Mouse (Mus musculus) kidney, embryonic 14.5 days (tissue): ENCODE results near the gene Syt2. TPM values are rescaled to one million over a fixed set of nuclear protein-coding genes. Genes with fewer than 3 reads are reported as not detected.

Experiments
- ATAC-seq: fragments of 200-750 bp; cut with Nextera tagmentation; 2 replicates; pipeline ENCODE4 v1.8.0; 2017; ENCODE audit warnings: moderate number of reproducible peaks, mild to moderate bottlenecking, moderate TSS enrichment, moderate library complexity; ENCODE audit not compliant: low FRiP score, low TSS enrichment
- H3K27ac ChIP-seq: fragments of 300-500 bp; sonication (generic); 2 replicates; pipeline ENCODE4 v1.5.1; 2014; ENCODE audit warnings: low read depth, mild to moderate bottlenecking, low read length, moderate library complexity, mixed read lengths
- H3K27me3 ChIP-seq: fragments of 300-500 bp; sonication (generic); 2 replicates; pipeline ENCODE4 v1.6.1; 2014; ENCODE audit warnings: mild to moderate bottlenecking, low read length; ENCODE audit not compliant: control insufficient read depth, insufficient read depth
- H3K36me3 ChIP-seq: fragments of 300-500 bp; sonication (generic); 2 replicates; pipeline ENCODE4 v1.6.1; 2014; ENCODE audit warnings: low read length, mixed read lengths; ENCODE audit not compliant: control insufficient read depth, insufficient read depth
- H3K4me1 ChIP-seq: fragments of 300-500 bp; sonication (generic); 2 replicates; pipeline ENCODE4 v1.6.1; 2014; ENCODE audit warnings: low read length, mixed read lengths; ENCODE audit not compliant: control insufficient read depth, insufficient read depth
- H3K4me2 ChIP-seq: fragments of 300-500 bp; sonication (generic); replicated peaks from 2 replicates; pipeline ENCODE4 v1.6.1; 2014; ENCODE audit warnings: low read depth, mild to moderate bottlenecking, low read length
- H3K4me3 ChIP-seq: fragments of 300-500 bp; sonication (generic); 2 replicates; pipeline ENCODE4 v1.5.1; 2014; ENCODE audit warnings: mild to moderate bottlenecking, low read length
- H3K9ac ChIP-seq: fragments of 300-500 bp; sonication (generic); 2 replicates; pipeline ENCODE4 v1.6.1; 2014; ENCODE audit warnings: low read depth, mild to moderate bottlenecking, low read length, moderate library complexity
- H3K9me3 ChIP-seq: fragments of 300-500 bp; sonication (generic); 2 replicates; pipeline ENCODE4 v1.6.1; 2016; ENCODE audit warnings: low read length; ENCODE audit not compliant: control insufficient read depth
- WGBS: fragments of 180-500 bp; shearing (Covaris S2); extraction: QIAGEN DNeasy Blood & Tissue Kit; methylation state at CpG from one replicate; pipeline ENCODE4 v1.1.7; 2014; 5-methylcytosine and 5-hydroxymethylcytosine counted together
- polyA plus RNA-seq: library from polyadenylated mRNA; unstranded; fragments of >200 nt; fragmentation: Nextera tagmentation; extraction: Ambion mirVana; gene quantifications from 2 replicates; pipeline ENCODE4 v1.2.1, GENCODE M21; 2014

Syt2 gene
- polyA plus RNA-seq, 1 experiment from 2014 or later = 1.2 TPM

GRCm38 (mm10) chr1:134726480-134726879 lies 80.0 kb downstream of the Syt2 start:
- Histone ChIP-seq H3K27ac (no peak overlapping the region), H3K27me3 (no peaks in the 10 kb centered on the region), H3K4me1 (peaks cover 12% of the 10 kb centered on the region), H3K9me3 (no peaks in the 10 kb centered on the region), H3K4me3 (no peak overlapping the region), H3K4me2 (no peak overlapping the region), H3K9ac (no peak overlapping the region), H3K36me3 (no peaks in the 10 kb centered on the region)
- ATAC-seq = no peak
- 90% methylated on average over 7 of the region's 7 CpGs for WGBS

GRCm38 (mm10) chr1:134727256-134727655 lies 80.8 kb downstream of the Syt2 start:
- H3K9ac ChIP-seq = no peak overlapping the region
- no peak overlapping the region for H3K4me3 ChIP-seq
- peak; percentile 19; the same call in 1 of the 2 replicates for ATAC-seq
- H3K4me2 ChIP-seq = no peak overlapping the region
- no peaks in the 10 kb centered on the region for H3K27me3 ChIP-seq
- no peak overlapping the region for H3K27ac ChIP-seq
- no peaks in the 10 kb centered on the region for H3K36me3 ChIP-seq
- H3K4me1 ChIP-seq = peaks cover 12% of the 10 kb centered on the region
- no peaks in the 10 kb centered on the region for H3K9me3 ChIP-seq
- 52% methylated on average over 8 of the region's 8 CpGs for WGBS

GRCm38 (mm10) chr1:134733659-134734058 lies 87.2 kb downstream of the Syt2 start:
- H3K4me3 ChIP-seq = no peak overlapping the region
- no peak overlapping the region for H3K27ac ChIP-seq
- no peak overlapping the region for H3K9ac ChIP-seq
- H3K27me3 ChIP-seq = no peaks in the 10 kb centered on the region
- peaks cover 7% of the 10 kb centered on the region; the same call in 1 of the 2 replicates for H3K4me1 ChIP-seq
- H3K9me3 ChIP-seq = no peaks in the 10 kb centered on the region
- no peaks in the 10 kb centered on the region for H3K36me3 ChIP-seq
- WGBS = 87% methylated on average over 5 of the region's 5 CpGs
- no peak for ATAC-seq
- no peak overlapping the region for H3K4me2 ChIP-seq

GRCm38 (mm10) chr1:134737463-134737862 lies 91.0 kb downstream of the Syt2 start:
- no peak overlapping the region for H3K4me3 ChIP-seq
- H3K27ac ChIP-seq = no peak overlapping the region
- 41% methylated on average over 9 of the region's 9 CpGs for WGBS
- no peak overlapping the region for H3K4me2 ChIP-seq
- H3K27me3 ChIP-seq = no peaks in the 10 kb centered on the region
- no peaks in the 10 kb centered on the region for H3K9me3 ChIP-seq
- 0 out of 2 replicates have a peak, but pooled peaks have one; percentile 28 for ATAC-seq
- 0 out of 2 replicates have a peak overlapping the region, but pooled peaks have one; percentile 18 for H3K9ac ChIP-seq
- H3K4me1 ChIP-seq = no peaks in the 10 kb centered on the region
- H3K36me3 ChIP-seq = no peaks in the 10 kb centered on the region

GRCm38 (mm10) chr1:134741433-134741832 lies 95.0 kb downstream of the Syt2 start:
- H3K9ac ChIP-seq = no peak overlapping the region
- WGBS = 78% methylated on average over 6 of the region's 6 CpGs
- H3K27ac ChIP-seq = no peak overlapping the region
- H3K27me3 ChIP-seq = no peaks in the 10 kb centered on the region
- H3K9me3 ChIP-seq = no peaks in the 10 kb centered on the region
- H3K4me2 ChIP-seq = no peak overlapping the region
- no peaks in the 10 kb centered on the region for H3K4me1 ChIP-seq
- no peaks in the 10 kb centered on the region for H3K36me3 ChIP-seq
- H3K4me3 ChIP-seq = no peak overlapping the region
- no peak for ATAC-seq

GRCm38 (mm10) chr1:134741946-134742661 lies 95.6 kb downstream of the Syt2 start:
- H3K9ac ChIP-seq = no peak overlapping the region
- H3K4me2 ChIP-seq = no peak overlapping the region
- H3K27ac ChIP-seq = no peak overlapping the region
- H3K9me3 ChIP-seq = no peaks in the 10 kb centered on the region
- H3K4me3 ChIP-seq = no peak overlapping the region
- no peaks in the 10 kb centered on the region for H3K4me1 ChIP-seq
- H3K36me3 ChIP-seq = no peaks in the 10 kb centered on the region
- ATAC-seq = no peak
- WGBS = 78% methylated on average over 7 of the region's 7 CpGs
- no peaks in the 10 kb centered on the region for H3K27me3 ChIP-seq

- no peak overlapping the region for H3K27ac ChIP-seq
- 58% methylated on average over 4 of the region's 6 CpGs for WGBS
- H3K4me3 ChIP-seq = no peak overlapping the region
- 0 out of 2 replicates have a peak, but pooled peaks cover 3% of the 10 kb centered on the region for H3K4me1 ChIP-seq
- no peak overlapping the region for H3K4me2 ChIP-seq
- H3K36me3 ChIP-seq = no peaks in the 10 kb centered on the region
- H3K27me3 ChIP-seq = no peaks in the 10 kb centered on the region
- no peak overlapping the region for H3K9ac ChIP-seq
- no peak for ATAC-seq
- no peaks in the 10 kb centered on the region for H3K9me3 ChIP-seq
These were observed 99.2 kb downstream of the Syt2 start for GRCm38 (mm10) chr1:134745648-134746047.

GRCm38 (mm10) chr1:134747236-134748174 lies 101.0 kb downstream of the Syt2 start:
- Histone ChIP-seq H3K27ac (no peak overlapping the region), H3K27me3 (no peaks in the 10 kb centered on the region), H3K4me1 (0 out of 2 replicates have a peak, but pooled peaks cover 6% of the 10 kb centered on the region), H3K4me2 (peak overlapping the region; percentile 17; the same call in 1 of the 2 replicates), H3K36me3 (no peaks in the 10 kb centered on the region), H3K9me3 (no peaks in the 10 kb centered on the region), H3K4me3 (no peak overlapping the region), H3K9ac (no peak overlapping the region)
- no peak for ATAC-seq
- whole genome bisulfite sequencing = 23% methylated on average over 23 of the region's 23 CpGs

- no peak for ATAC-seq
- no peak overlapping the region for H3K27ac ChIP-seq
These were observed 103.4 kb downstream of the Syt2 start for GRCm38 (mm10) chr1:134749889-134750288.

More at GRCm38 (mm10) chr1:134749889-134750288, 103.4 kb downstream of the Syt2 start:
- no peaks in the 10 kb centered on the region for H3K9me3 ChIP-seq
- 78% methylated on average over 7 of the region's 7 CpGs for WGBS
- H3K4me3 ChIP-seq = no peak overlapping the region
- no peaks in the 10 kb centered on the region for H3K36me3 ChIP-seq
- H3K9ac ChIP-seq = no peak overlapping the region
- H3K4me2 ChIP-seq = no peak overlapping the region
- no peaks in the 10 kb centered on the region for H3K27me3 ChIP-seq
- H3K4me1 ChIP-seq = peaks cover 29% of the 10 kb centered on the region
